Comparison of ENCODE assay signal across 17 mouse cellular contexts in the genomic region with DNA sequence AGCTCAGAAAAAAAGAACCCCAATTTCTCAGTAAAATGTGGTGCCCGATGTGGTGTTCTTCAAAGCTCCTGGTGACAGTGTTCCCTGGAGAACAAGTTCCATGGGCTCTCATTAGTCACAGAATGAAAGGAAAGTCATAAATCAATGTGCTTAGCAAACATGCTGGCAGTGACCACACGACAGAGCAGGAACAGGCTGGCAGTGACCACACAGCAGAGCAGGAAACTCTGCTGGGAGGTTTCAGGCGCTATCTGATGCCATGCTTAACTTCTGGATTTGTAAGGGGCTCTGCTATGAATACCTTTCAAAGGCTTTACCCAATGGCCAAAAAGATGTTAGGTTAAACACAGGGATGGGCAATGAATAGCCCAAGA. TPM values are rescaled to one million over a fixed set of nuclear protein-coding genes. Genes with fewer than 3 reads are reported as not detected.
DNase-seq lines count a peak whose midpoint lies in the region; ATAC-seq lines count a peak whose summit lies in the region.
"Had no signal": no experiment of that assay in that cellular context is flagged by ENCODE, and none has a peak within 500 bp of the region (broad histone marks: within the 10 kb centered on the region; RNA-seq: fewer than 3 reads in every experiment).

No protein-coding gene starts in this region.

- H3K27ac ChIP-seq in forebrain, embryonic 10.5 days = no peak overlapping the region
- no peak overlapping the region for H3K27ac ChIP-seq in kidney, embryonic 15.5 days
- H3K27ac ChIP-seq: heart, embryonic 13.5 days; limb, embryonic 12.5 days; neural tube, embryonic 13.5 days had no signal

- no peak overlapping the region for H3K9ac ChIP-seq in kidney, embryonic 15.5 days
- H3K9ac ChIP-seq: heart, embryonic 13.5 days; limb, embryonic 12.5 days; neural tube, embryonic 13.5 days had no signal

- no peaks in the 10 kb centered on the region for H3K36me3 ChIP-seq in forebrain, embryonic 10.5 days (replicated peaks)
- H3K36me3 ChIP-seq in kidney, embryonic 15.5 days = no peaks in the 10 kb centered on the region
- H3K36me3 ChIP-seq: heart, embryonic 13.5 days; limb, embryonic 12.5 days; neural tube, embryonic 13.5 days had no signal

- H3K27me3 ChIP-seq in forebrain, embryonic 10.5 days (ENCODE audit: poor library complexity, severe bottlenecking) = no peaks in the 10 kb centered on the region
- H3K27me3 ChIP-seq in kidney, embryonic 15.5 days = no peaks in the 10 kb centered on the region
- H3K27me3 ChIP-seq: limb, embryonic 12.5 days; neural tube, embryonic 13.5 days; Patski had no signal

- H3K9me3 ChIP-seq in forebrain, embryonic 10.5 days = no peaks in the 10 kb centered on the region
- H3K9me3 ChIP-seq in kidney, embryonic 15.5 days (replicated peaks) = no peaks in the 10 kb centered on the region
- H3K9me3 ChIP-seq: heart, embryonic 13.5 days; limb, embryonic 12.5 days; neural tube, embryonic 13.5 days had no signal

- H3K4me2 ChIP-seq in kidney, embryonic 15.5 days = no peak overlapping the region
- H3K4me2 ChIP-seq: heart, embryonic 13.5 days; limb, embryonic 12.5 days; neural tube, embryonic 13.5 days had no signal

- peak; percentile 29 for DNase-seq in embryo, embryonic 10.5 days (ENCODE audit: low spot score)
- DNase-seq in embryo, embryonic 11 days = no peak
- peak; percentile 59 for DNase-seq in 416B (ENCODE audit: low read depth)
- no peak for DNase-seq in forebrain, embryonic 10.5 days (ENCODE audit: extremely low spot score, low spot score)
- DNase-seq: gastrocnemius, postnatal 10 days; kidney, adult 9 months; lung, postnatal 14 days; thymus, postnatal 25 days had no signal

- H3K4me1 ChIP-seq in forebrain, embryonic 10.5 days = no peaks in the 10 kb centered on the region
- peaks cover 6% of the 10 kb centered on the region; the same call in 1 of the 2 replicates for H3K4me1 ChIP-seq in kidney, embryonic 15.5 days
- H3K4me1 ChIP-seq: heart, embryonic 13.5 days; neural tube, embryonic 13.5 days had no signal

- H3K4me3 ChIP-seq in forebrain, embryonic 10.5 days = no peak overlapping the region
- H3K4me3 ChIP-seq in kidney, embryonic 15.5 days (replicated peaks) = no peak overlapping the region
- H3K4me3 ChIP-seq: heart, embryonic 13.5 days; limb, embryonic 12.5 days; neural tube, embryonic 13.5 days had no signal

- 68% methylated on average over 3 of the region's 3 CpGs for WGBS in forebrain, embryonic 10.5 days
- 21% methylated on average over 3 of the region's 3 CpGs for WGBS in kidney, embryonic 15.5 days

- ATAC-seq in granulocyte monocyte progenitor cell, adult 5-6 weeks (replicated peaks; ENCODE audit: poor library complexity, severe bottlenecking) = peak; percentile 31; the same call in 1 of the 2 replicates
- ATAC-seq in megakaryocyte progenitor cell, adult 5-6 weeks (replicated peaks; ENCODE audit: poor library complexity) = peak; percentile 37; the same call in 1 of the 2 replicates
- ATAC-seq in kidney, embryonic 15.5 days (replicated peaks; ENCODE audit: low FRiP score) = no peak
- ATAC-seq: forebrain, embryonic 16.5 days; midbrain, embryonic 16.5 days; Patski had no signal

RNA-seq across cellular contexts. Expression of gene Fsip1, which starts 49.7 kb away (rescaled TPM):
- total RNA-seq in granulocyte monocyte progenitor cell, adult 5-6 weeks (2014; fragmentation: Nextera tagmentation) = not detected in 2 replicates
- total RNA-seq in granulocyte monocyte progenitor cell, adult 5-6 weeks (2017) = not detected in 2 replicates
- not detected in 2 replicates for total RNA-seq in megakaryocyte progenitor cell, adult 5-6 weeks (2015)
- total RNA-seq in megakaryocyte progenitor cell, adult 5-6 weeks (2017) = 0.88 and 1.2 TPM in 2 replicates
- polyA plus RNA-seq in forebrain, embryonic 10.5 days (2016; fragmentation: Nextera tagmentation; extraction: Ambion mirVana) = 2.4 and 2.5 TPM in 2 replicates
- polyA plus RNA-seq in kidney, embryonic 15.5 days (2015; fragmentation: Nextera tagmentation; extraction: Ambion mirVana) = 0.93 and 1.2 TPM in 2 replicates
- total RNA-seq: gastrocnemius, postnatal 10 days had no signal
- polyA plus RNA-seq: heart, embryonic 13.5 days had no signal

Comparison
In these comparisons a context has a peak if more than half of its experiments do, and no peak if none do; other contexts are left out.
1. DNase-seq: peak in embryo, embryonic 10.5 days (single experiment) and 416B (single experiment); none in embryo, embryonic 11 days (single experiment) and forebrain, embryonic 10.5 days (single experiment).